Mouse (Mus musculus) erythroid progenitor cell, adult 5-6 weeks (primary cell): ENCODE measurements around the gene U2af2. TPM values are rescaled to one million over a fixed set of nuclear protein-coding genes. Genes with fewer than 3 reads are reported as not detected.
"Not testable (repeated sequence)": the region's sequence is repeated elsewhere in the genome, so short reads cannot be mapped to it uniquely, and the experiment has no call there.

Experiments
- ATAC-seq: replicated peaks from 2 replicates; pipeline ENCODE4 v1.8.0; 2016; ENCODE audit warnings: moderate number of reproducible peaks, mild to moderate bottlenecking, moderate TSS enrichment, inconsistent platforms; ENCODE audit not compliant: poor library complexity, low FRiP score, severe bottlenecking
- total RNA-seq, 2 experiments: library from RNA; stranded (forward) in 1 of 2; stranded (reverse) in 1 of 2; fragments of 150-400 nt in 1 of 2; fragments of 186-747, 209-891 nt in 1 of 2; gene quantifications; 2 replicates each; pipeline versions ENCODE4 v1.2.3 to v1.2.4; 2015 to 2017; ENCODE audit warnings: low replicate concordance in 2 of 2

Gene U2af2
- total RNA-seq (2015; ENCODE audit: low replicate concordance) (93.0 and 138 TPM in 2 replicates), total RNA-seq (2017; ENCODE audit: low replicate concordance) (83.8 and 99.2 TPM in 2 replicates)

DNA sequence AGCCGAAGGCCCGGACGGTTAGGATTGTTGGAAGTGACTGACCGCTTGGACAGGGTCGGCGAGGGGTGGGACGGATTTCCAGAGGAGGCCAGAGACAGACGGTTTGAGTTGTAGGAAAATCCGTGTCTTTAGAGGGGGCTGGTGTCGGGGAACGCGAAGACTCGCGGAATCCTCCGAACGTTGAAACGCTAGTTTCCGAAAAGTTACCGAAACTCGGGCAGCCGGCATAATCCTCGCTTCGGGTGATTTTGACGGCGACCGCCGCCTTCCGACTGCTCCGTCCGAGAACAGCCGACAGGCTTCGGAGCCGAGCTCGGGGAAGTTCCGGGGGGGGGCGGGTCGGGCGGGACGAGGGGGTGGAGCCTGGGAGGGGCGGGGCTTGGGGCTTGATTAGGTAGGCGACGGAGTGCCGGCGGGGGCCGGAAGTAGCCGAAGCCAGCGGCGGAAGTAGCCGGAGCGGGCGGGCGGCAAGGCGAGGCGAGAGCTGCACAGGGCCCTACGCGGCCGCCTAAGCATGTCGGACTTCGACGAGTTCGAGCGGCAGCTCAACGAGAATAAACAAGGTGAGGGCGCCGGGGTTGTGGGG is at the start of gene U2af2:
Gene U2af2, plus strand, starts transcription at position 370 of the 586 bp plus-strand sequence.
- ATAC-seq = peak; percentile 67

- no peak for ATAC-seq
Measured at GRCm38 (mm10) chr7:5012681-5013513, 49.0 kb upstream of the U2af2 start.

GRCm38 (mm10) chr7:5014251-5015117 is 47.5 kb upstream of the U2af2 start, which contains the start of the genes Zfp524 and Fiz1:
Gene Zfp524 (plus strand): TSS chr7:5014415.
Gene Fiz1 (minus strand): TSS chr7:5014697.
- ATAC-seq = peak; percentile 75

GRCm38 (mm10) chr7:5015118-5016001 is 46.6 kb upstream of the U2af2 start, which contains the start of gene Gm44973:
Gene Gm44973 (plus strand): TSS chr7:5015496.
- ATAC-seq = peak; percentile 81

GRCm38 (mm10) chr7:5016057-5016456 is 45.9 kb upstream of the U2af2 start:
- no peak for ATAC-seq

DNA sequence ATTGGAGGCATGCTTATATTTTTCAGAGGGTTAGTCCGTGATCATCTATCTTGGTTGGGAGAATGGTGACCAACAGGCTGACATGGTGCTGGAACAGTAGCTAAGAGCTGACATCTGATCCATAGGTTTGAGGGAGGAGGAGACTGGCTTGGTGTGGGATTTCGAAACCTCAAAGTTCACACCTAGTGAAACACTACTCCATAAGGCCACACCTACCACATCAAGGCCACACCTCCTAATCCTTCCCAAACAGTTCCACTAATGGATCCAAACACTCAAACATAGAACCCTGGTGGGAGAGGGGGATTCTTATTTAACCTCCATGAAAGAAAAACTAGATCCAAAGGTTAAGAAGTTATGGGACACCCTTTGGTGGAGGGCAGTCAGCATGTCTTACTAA is 45.0 kb upstream of the U2af2 start:
- ATAC-seq = no peak

DNA sequence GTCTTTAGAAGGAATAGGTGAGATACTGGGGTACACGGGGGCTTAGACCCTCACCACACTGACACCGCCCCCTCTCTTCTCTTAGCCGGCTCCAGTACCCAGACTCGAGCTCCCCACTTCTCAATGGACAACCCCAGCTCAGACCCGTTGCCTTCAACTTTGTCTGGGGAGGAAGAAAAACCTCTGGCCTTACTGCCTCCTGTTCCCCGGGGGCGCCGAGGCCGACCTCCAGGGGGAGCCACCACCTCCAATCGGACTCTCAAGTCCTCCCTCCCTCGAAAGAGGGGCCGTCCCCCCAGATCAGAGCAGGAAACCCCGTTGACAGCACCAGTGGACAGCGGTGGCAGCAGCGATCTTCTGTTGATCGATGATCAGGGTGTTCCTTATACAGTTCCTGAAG is 44.6 kb upstream of the U2af2 start:
- no peak for ATAC-seq

- no peak for ATAC-seq
Measured at GRCm38 (mm10) chr7:5017931-5018330, 44.0 kb upstream of the U2af2 start.

GRCm38 (mm10) chr7:5019576-5019975 is 42.4 kb upstream of the U2af2 start:
- ATAC-seq = not testable (repeated sequence)

- peak; percentile 93 for ATAC-seq
Measured at GRCm38 (mm10) chr7:5020000-5020681, 41.8 kb upstream of the U2af2 start, which contains the start of the genes Zfp865 and Ccdc106. Gene Zfp865 (plus strand): TSS chr7:5020376. Gene Ccdc106 (plus strand): TSS chr7:5020553.

DNA sequence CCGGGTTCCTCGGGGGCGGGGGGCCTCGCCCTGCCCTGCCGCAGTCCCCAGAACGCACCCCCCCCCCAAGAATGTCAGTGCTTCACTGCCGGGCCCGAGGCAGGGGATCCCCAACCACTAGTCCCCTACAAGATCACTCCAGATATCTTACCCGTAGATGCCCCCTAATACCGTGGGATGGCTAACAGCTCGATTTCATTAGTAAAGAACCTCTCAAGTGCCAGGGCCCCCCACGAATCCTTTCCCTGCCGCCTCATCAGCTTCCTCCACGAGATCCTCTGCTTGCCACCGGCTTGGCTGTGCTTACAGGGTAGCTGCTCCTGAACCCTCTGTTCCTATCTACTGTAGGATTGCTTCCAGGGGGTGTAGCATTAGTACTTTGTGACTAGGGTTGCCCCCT is 41.3 kb upstream of the U2af2 start:
- no peak for ATAC-seq

DNA sequence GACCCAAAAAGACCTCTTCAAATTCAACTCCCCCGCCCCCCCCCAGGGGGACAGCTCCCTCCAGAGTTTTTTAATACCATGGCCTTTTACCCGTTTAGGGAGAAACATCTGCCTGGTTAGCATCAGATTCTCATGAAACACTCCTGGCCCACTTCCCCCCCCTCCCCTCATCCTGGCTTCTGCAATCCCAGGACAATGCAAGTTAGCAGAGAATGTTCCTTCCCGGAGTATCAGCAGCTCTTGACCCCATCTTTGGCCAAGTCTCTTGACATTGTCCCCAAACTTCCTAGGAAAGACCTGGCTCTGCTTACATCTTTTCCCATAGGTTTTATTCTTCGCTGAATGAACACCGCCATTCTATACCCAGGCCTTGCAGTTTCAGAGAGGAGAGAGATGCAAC is 40.7 kb upstream of the U2af2 start:
- no peak for ATAC-seq

- ATAC-seq = no peak
Measured at GRCm38 (mm10) chr7:5029543-5029942, 32.4 kb upstream of the U2af2 start.

- no peak for ATAC-seq
Measured at GRCm38 (mm10) chr7:5029946-5030345, 32.0 kb upstream of the U2af2 start.

- ATAC-seq = no peak
Measured at GRCm38 (mm10) chr7:5030554-5031275, 31.2 kb upstream of the U2af2 start.

- ATAC-seq = no peak
Measured at GRCm38 (mm10) chr7:5031496-5031895, 30.4 kb upstream of the U2af2 start.

DNA sequence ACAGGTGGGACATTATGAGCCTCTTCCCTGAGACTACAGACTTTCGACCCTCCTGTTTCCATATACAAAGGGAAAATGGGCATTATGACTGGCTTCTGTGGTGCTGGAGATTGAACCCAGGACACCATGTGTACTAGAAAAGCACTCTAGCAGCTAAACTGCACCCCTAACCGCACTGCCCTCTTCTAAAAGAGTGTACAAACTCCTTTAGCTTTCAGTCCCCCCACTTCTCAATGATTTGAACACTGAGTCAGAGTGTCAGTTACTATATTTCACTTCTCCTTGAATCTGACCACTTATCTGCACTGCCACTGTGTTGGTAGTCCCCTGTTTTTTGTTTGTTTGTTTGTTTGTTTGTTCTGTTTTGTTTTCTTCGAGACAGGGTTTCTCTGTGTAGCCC is 28.1 kb upstream of the U2af2 start, which contains the start of gene 4632433K11Rik:
Gene 4632433K11Rik, plus strand, starts transcription at position 301 of the 400 bp plus-strand sequence.
- ATAC-seq = no peak

GRCm38 (mm10) chr7:5035628-5036027 is 26.3 kb upstream of the U2af2 start:
- no peak for ATAC-seq
